Mouse (Mus musculus) embryonic facial prominence, embryonic 13.5 days (tissue): Measurements from ENCODE around the gene Lhx1. TPM values are rescaled to one million over a fixed set of nuclear protein-coding genes. Genes with fewer than 3 reads are reported as not detected.

Source experiments
- ATAC-seq: fragments of 200-750 bp; cut with Nextera tagmentation; 2 replicates; pipeline ENCODE4 v1.8.0; 2017; ENCODE audit warnings: low read depth; ENCODE audit not compliant: insufficient number of reproducible peaks, insufficient read depth, low FRiP score, low TSS enrichment
- H3K27ac ChIP-seq: fragments of 300-500 bp; sonication (generic); 2 replicates; pipeline ENCODE4 v1.5.1; 2015; ENCODE audit warnings: moderate library complexity, mild to moderate bottlenecking, inconsistent platforms
- H3K27me3 ChIP-seq: fragments of 300-500 bp; sonication (generic); 2 replicates; pipeline ENCODE4 v1.6.1; 2015; ENCODE audit warnings: mild to moderate bottlenecking, inconsistent platforms
- H3K36me3 ChIP-seq: fragments of 300-500 bp; sonication (generic); 2 replicates; pipeline ENCODE4 v1.6.1; 2015; ENCODE audit warnings: mild to moderate bottlenecking, inconsistent platforms
- H3K4me1 ChIP-seq: fragments of 300-500 bp; sonication (generic); 2 replicates; pipeline ENCODE4 v1.6.1; 2015; ENCODE audit warnings: inconsistent platforms
- H3K4me2 ChIP-seq: fragments of 300-500 bp; sonication (generic); 2 replicates; pipeline ENCODE4 v1.6.1; 2015; ENCODE audit warnings: moderate library complexity, mild to moderate bottlenecking, inconsistent platforms
- H3K4me3 ChIP-seq: fragments of 300-500 bp; sonication (generic); 2 replicates; pipeline ENCODE4 v1.5.1; 2015; ENCODE audit warnings: mild to moderate bottlenecking, inconsistent platforms
- H3K9ac ChIP-seq: fragments of 300-500 bp; sonication (generic); 2 replicates; pipeline ENCODE4 v1.6.1; 2015; ENCODE audit warnings: mild to moderate bottlenecking, inconsistent platforms
- H3K9me3 ChIP-seq: fragments of 300-500 bp; sonication (generic); 2 replicates; pipeline ENCODE4 v1.6.1; 2016; ENCODE audit warnings: inconsistent platforms
- WGBS: fragments of 180-500 bp; shearing (Covaris S2); methylation state at CpG from one replicate; pipeline ENCODE4 v1.1.7; 2015; ENCODE audit warnings: mixed read lengths; 5-methylcytosine and 5-hydroxymethylcytosine counted together
- polyA plus RNA-seq: library from polyadenylated mRNA; unstranded; fragments of >200 nt; fragmentation: Nextera tagmentation; extraction: Ambion mirVana; gene quantifications from 2 replicates; pipeline ENCODE4 v1.2.1, GENCODE M21; 2015

Lhx1 gene
- polyA plus RNA-seq, 1 experiment from 2014 or later, result 0.94 TPM

GRCm38 (mm10) chr11:84475991-84476390 lies 49.3 kb downstream of the Lhx1 start:
- Histone ChIP-seq H3K36me3 (peaks cover 9% of the 10 kb centered on the region; the same call in 1 of the 2 replicates), H3K9me3 (no peaks in the 10 kb centered on the region), H3K4me3 (no peak overlapping the region), H3K4me1 (0 out of 2 replicates have a peak, but pooled peaks cover 3% of the 10 kb centered on the region), H3K27ac (no peak overlapping the region), H3K27me3 (no peaks in the 10 kb centered on the region), H3K4me2 (no peak overlapping the region), H3K9ac (no peak overlapping the region)
- 93% methylated on average over 4 of the region's 4 CpGs for WGBS
- ATAC-seq, result no peak

GRCm38 (mm10) chr11:84473093-84473667 lies 52.2 kb downstream of the Lhx1 start:
- Histone ChIP-seq H3K9me3 (no peaks in the 10 kb centered on the region), H3K27ac (no peak overlapping the region), H3K4me1 (no peaks in the 10 kb centered on the region), H3K4me3 (no peak overlapping the region), H3K4me2 (no peak overlapping the region), H3K9ac (no peak overlapping the region), H3K36me3 (peaks cover 19% of the 10 kb centered on the region), H3K27me3 (no peaks in the 10 kb centered on the region)
- WGBS, result 79% methylated on average over 4 of the region's 4 CpGs
- ATAC-seq, result no peak

Other genes with a start within 250 kb of the Lhx1 start
- 55.6 and 58.6 TPM in 2 replicates for gene Aatf, start 12.0 kb downstream of the Lhx1 start, polyA plus RNA-seq